Comparison of ENCODE assay signal across 15 mouse cellular contexts in genomic region chr5:100438796-100439195, GRCm38 (mm10).
"Had no signal": no experiment of that assay in that cellular context is flagged by ENCODE, and none has a peak within 500 bp of the region (broad histone marks: within the 10 kb centered on the region; RNA-seq: fewer than 3 reads in every experiment).

No protein-coding gene starts in this region.

- H3K4me1 ChIP-seq: neural tube, embryonic 15.5 days; stomach, embryonic 15.5 days had no signal

- H3K27ac ChIP-seq: neural tube, embryonic 15.5 days; stomach, embryonic 15.5 days; stomach, postnatal 0 days had no signal

- H3K4me3 ChIP-seq: neural tube, embryonic 15.5 days; stomach, embryonic 15.5 days had no signal

- H3K9ac ChIP-seq: neural tube, embryonic 15.5 days; stomach, embryonic 15.5 days had no signal

- DNase-seq: retina, postnatal 1 day; right cerebral cortex, adult 18-20 months; right cerebral cortex, postnatal 14 days; right cerebral cortex, postnatal 25 days; right cerebral cortex, postnatal 4 days; spleen, adult 18-20 months; thymus, adult 18-20 months; thymus, adult 2 months; thymus, postnatal 14 days; thymus, postnatal 25 days; thymus, postnatal 36 days; thymus, postnatal 4 days had no signal

- H3K4me2 ChIP-seq: neural tube, embryonic 15.5 days; stomach, embryonic 15.5 days had no signal

- H3K9me3 ChIP-seq: neural tube, embryonic 15.5 days; stomach, embryonic 15.5 days had no signal

- H3K27me3 ChIP-seq: neural tube, embryonic 15.5 days; stomach, embryonic 15.5 days had no signal
